Mouse (Mus musculus) liver, adult 2 months (tissue): ENCODE measurements around the gene Gm973. TPM values are rescaled to one million over a fixed set of nuclear protein-coding genes. Genes with fewer than 3 reads are reported as not detected.
"Not testable (repeated sequence)": the region's sequence is repeated elsewhere in the genome, so short reads cannot be mapped to it uniquely, and the experiment has no call there.

Source experiments
- DNase-seq: peaks from one replicate; pipeline ENCODE4 v3.0.0-alpha.2; 2011; ENCODE audit warnings: low read depth, low spot score; ENCODE audit errors: extremely low read depth
- H3K27ac ChIP-seq: fragments of 200-500 bp; replicated peaks from 2 replicates; pipeline ENCODE4 v1.5.1; 2012; ENCODE audit warnings: low read depth, mild to moderate bottlenecking, control low read depth, inconsistent platforms, low read length; ENCODE audit not compliant: insufficient read depth
- H3K27me3 ChIP-seq: fragments of 200-500 bp; 2 replicates; pipeline ENCODE4 v1.6.1; 2012; ENCODE audit warnings: mild to moderate bottlenecking, moderate library complexity, low read length, inconsistent platforms; ENCODE audit not compliant: control insufficient read depth, insufficient read depth
- H3K36me3 ChIP-seq: fragments of 200-500 bp; 2 replicates; pipeline ENCODE4 v1.6.1; 2012; ENCODE audit warnings: low read length, inconsistent platforms; ENCODE audit not compliant: control insufficient read depth, insufficient read depth
- H3K4me1 ChIP-seq: fragments of 200-500 bp; 2 replicates; pipeline ENCODE4 v1.6.1; 2011; ENCODE audit warnings: low read length; ENCODE audit not compliant: control insufficient read depth, insufficient read depth
- H3K4me3 ChIP-seq: fragments of 200-500 bp; 2 replicates; pipeline ENCODE4 v1.5.1; 2011; ENCODE audit warnings: low read depth, mild to moderate bottlenecking, control low read depth, low read length, moderate library complexity; ENCODE audit not compliant: insufficient read depth
- H3K79me2 ChIP-seq: fragments of 200-500 bp; 2 replicates; pipeline ENCODE4 v1.6.1; 2012; ENCODE audit warnings: inconsistent platforms, mild to moderate bottlenecking, low read length, moderate library complexity; ENCODE audit not compliant: control insufficient read depth, insufficient read depth
- H3K9ac ChIP-seq: fragments of 200-500 bp; 2 replicates; pipeline ENCODE4 v1.6.1; 2012; ENCODE audit warnings: low read depth, mild to moderate bottlenecking, control low read depth, inconsistent platforms, low read length
- CTCF ChIP-seq: fragments of 200-500 bp; IDR thresholded peaks from 2 replicates; pipeline ENCODE4 v1.5.1; 2011; ENCODE audit warnings: low read depth, low read length, control low read depth
- POLR2A ChIP-seq: fragments of 200-500 bp; IDR thresholded peaks from 2 replicates; pipeline ENCODE4 v1.6.1; 2011; ENCODE audit warnings: low read length, control low read depth; ENCODE audit not compliant: insufficient read depth; ENCODE audit errors: extremely low read depth
- WGBS: fragments of 180-500 bp; shearing (Covaris S2); methylation state at CpG from one replicate; pipeline ENCODE4 v1.1.7; 2018; 5-methylcytosine and 5-hydroxymethylcytosine counted together
- polyA plus RNA-seq: library from polyadenylated mRNA; depleted of rRNA; stranded (reverse); fragments of >200 nt; gene quantifications from 2 replicates; pipeline ENCODE4 v1.2.3, GENCODE M21; 2012
- total RNA-seq: library from RNA; depleted of rRNA; stranded (reverse); fragments of >200 nt; gene quantifications from 2 replicates; pipeline ENCODE4 v1.2.3, GENCODE M21; 2014

The Gm973 gene
- total and polyA plus RNA-seq, 2 experiments, result not detected

DNA sequence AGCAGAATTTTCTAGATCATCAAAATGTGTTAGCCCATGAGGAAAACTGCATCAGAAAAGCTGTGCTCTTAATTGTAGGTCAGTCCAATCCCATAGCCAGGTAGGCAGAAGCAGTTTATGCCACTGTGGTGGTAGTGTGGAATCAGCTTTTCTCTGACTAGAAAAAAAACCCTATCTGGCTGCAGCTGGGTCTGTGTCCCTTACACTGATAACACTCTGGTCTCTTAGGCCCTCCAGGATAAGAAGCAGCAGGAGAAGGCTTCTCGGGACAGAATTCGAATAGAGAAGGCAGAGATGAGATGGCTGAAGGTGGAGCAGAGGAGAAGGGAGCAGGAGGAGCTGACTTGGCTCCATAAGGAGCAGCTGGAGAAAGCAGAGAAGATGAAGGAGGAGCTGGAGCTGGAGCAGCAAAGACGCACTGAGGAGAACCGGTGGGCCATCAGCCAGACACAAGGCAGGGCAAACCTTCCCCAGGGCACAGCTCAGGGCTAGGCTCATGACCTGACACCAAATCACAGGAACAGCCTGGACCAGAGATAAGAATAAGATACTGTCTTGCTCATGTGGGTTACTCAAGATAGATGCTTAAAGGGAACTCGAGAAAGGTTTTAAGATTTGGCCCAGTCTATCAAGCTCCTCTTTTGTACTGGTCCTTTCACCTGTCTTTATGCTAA, 116.1 kb downstream of the Gm973 start:
- Histone ChIP-seq H3K27me3 (no peaks in the 10 kb centered on the region), H3K27ac (no peak overlapping the region), H3K4me1 (peaks cover 2% of the 10 kb centered on the region; the same call in 1 of the 2 replicates), H3K79me2 (no peaks in the 10 kb centered on the region), H3K9ac (no peak overlapping the region), H3K36me3 (no peaks in the 10 kb centered on the region), H3K4me3 (no peak overlapping the region)
- TF ChIP-seq CTCF, result no peak
- 83% methylated on average over 5 of the region's 5 CpGs for WGBS
- no peak for DNase-seq

DNA sequence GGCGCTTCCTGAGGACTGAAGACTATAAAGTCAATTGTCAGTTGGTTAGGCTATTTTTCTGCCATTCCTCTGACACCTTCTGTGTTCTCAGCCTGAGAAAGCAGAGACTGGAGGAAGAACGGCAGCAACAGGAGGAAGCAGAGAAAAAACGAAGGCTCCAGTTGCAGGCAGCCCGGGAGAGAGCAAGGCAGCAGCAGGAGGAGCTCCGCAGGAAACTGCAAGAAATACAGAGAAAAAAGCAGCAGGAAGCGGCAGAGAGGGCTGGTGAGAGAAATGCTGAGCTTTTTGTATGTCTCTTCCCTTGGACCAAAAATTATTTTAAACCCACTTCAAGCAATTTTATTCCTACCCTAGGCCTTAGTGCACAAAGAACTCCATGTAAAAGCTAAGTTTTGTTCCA, 117.0 kb downstream of the Gm973 start:
- H3K27ac ChIP-seq, result no peak overlapping the region

DNA sequence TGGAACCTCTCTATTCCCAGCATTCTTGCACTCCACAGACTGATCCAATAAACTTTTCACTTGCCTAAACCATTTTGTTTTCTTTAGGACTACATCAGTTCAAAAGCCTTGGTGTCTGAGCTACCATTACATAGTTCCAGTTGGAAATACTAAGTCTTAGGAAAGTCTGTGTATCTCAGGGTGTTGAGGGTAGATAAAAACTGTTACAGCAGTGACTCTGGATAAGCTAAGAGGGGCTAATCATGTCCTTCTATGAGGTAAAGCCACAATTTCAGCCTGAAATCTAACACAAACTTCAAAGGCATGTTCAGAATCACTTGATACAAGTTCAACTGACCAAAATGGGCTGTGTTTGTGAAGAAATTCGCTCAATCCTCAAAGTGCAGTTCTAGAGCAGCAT, 120.3 kb downstream of the Gm973 start:
- Histone ChIP-seq H3K4me3 (no peak overlapping the region), H3K27ac (no peak overlapping the region), H3K4me1 (peaks cover 2% of the 10 kb centered on the region; the same call in 1 of the 2 replicates), H3K9ac (no peak overlapping the region), H3K79me2 (no peaks in the 10 kb centered on the region), H3K36me3 (peaks cover 5% of the 10 kb centered on the region), H3K27me3 (no peaks in the 10 kb centered on the region)
- DNase-seq, result no peak
- TF ChIP-seq CTCF, result no peak
- no peak for TF ChIP-seq POLR2A
- 80% methylated on average over 1 of the region's 1 CpGs for WGBS

More for the DNA sequence above, 117.0 kb downstream of the Gm973 start:
- Histone ChIP-seq H3K9ac (no peak overlapping the region), H3K27me3 (no peaks in the 10 kb centered on the region), H3K4me1 (peaks cover 2% of the 10 kb centered on the region; the same call in 1 of the 2 replicates), H3K79me2 (no peaks in the 10 kb centered on the region), H3K36me3 (no peaks in the 10 kb centered on the region), H3K4me3 (no peak overlapping the region)
- DNase-seq, result no peak
- no peak for TF ChIP-seq CTCF
- TF ChIP-seq POLR2A, result no peak
- 54% methylated on average over 6 of the region's 6 CpGs for WGBS

DNA sequence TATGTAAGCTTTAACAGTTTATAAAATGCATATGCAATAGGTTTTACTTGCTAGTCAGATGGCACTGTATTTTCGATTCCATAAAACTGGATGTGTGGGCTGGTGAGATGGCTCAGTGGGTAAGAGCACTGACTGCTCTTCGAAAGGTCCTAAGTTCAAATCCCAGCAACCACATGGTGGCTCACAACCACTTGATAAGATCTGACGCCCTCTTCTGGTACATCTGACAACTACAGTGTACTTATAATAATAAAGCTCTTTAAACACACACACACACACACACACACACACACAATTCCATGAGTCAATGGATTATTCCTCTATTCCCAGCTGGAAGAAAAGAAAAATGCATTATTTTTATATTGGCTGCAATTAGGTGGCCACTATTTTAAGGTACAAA, 122.3 kb downstream of the Gm973 start:
- Histone ChIP-seq H3K36me3 (peaks cover 16% of the 10 kb centered on the region), H3K27ac (no peak overlapping the region), H3K4me1 (no peaks in the 10 kb centered on the region; the same call in 1 of the 2 replicates), H3K4me3 (no peak overlapping the region), H3K27me3 (no peaks in the 10 kb centered on the region), H3K9ac (no peak overlapping the region), H3K79me2 (no peaks in the 10 kb centered on the region)
- DNase-seq, result no peak
- WGBS, result 92% methylated on average over 3 of the region's 3 CpGs
- TF ChIP-seq POLR2A (no peak), CTCF (no peak)

DNA sequence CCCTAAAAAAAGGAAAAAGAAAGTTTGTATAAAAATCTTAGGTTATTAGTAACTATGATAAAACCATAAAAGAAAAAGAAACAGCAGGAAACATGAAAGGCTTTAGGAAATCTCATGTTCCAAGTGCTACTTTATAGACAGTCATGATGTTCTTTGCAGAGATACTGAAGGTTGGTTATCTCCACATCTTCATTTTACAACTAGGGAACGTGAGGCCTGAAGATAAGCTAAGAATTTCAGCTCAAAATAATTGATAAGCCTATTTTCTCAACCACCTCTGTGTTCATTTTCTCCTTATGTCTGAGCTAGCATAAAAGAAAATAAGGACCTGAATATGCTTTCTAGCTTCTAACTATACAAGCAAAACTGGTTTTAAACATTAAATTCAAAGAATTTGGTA, 126.4 kb downstream of the Gm973 start:
- no peak for DNase-seq
- TF ChIP-seq CTCF, result no peak
- TF ChIP-seq POLR2A, result no peak
- 76% methylated on average over 1 of the region's 1 CpGs for WGBS
- H3K4me1 ChIP-seq, result no peaks in the 10 kb centered on the region; the same call in 1 of the 2 replicates
- H3K4me3 ChIP-seq, result no peak overlapping the region
- H3K9ac ChIP-seq, result no peak overlapping the region
- H3K36me3 ChIP-seq, result peaks cover 25% of the 10 kb centered on the region
- H3K79me2 ChIP-seq, result no peaks in the 10 kb centered on the region; the same call in 1 of the 2 replicates
- no peak overlapping the region for H3K27ac ChIP-seq
- H3K27me3 ChIP-seq, result no peaks in the 10 kb centered on the region

DNA sequence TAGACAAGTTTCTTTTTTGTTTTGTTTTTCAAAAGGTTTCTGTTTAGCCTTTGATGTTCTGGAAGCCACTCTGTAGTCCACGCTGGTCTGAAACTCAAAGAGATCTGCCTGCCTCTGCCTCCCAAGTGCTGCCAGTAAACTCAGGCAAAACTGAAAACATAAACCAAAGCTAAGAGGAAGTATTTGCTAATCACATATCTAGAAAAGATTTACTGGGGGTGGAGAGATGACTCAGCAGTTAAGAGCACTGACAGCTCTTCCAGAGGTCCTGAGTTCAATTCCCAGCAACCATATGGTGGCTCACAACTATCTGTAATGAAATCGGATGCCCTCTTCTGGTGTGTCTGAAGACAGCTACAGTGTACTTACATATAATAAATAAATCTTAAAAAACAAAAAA, 130.4 kb downstream of the Gm973 start:
- DNase-seq, H3K9ac ChIP-seq, H3K4me3 ChIP-seq, H3K27ac ChIP-seq, H3K79me2 ChIP-seq, H3K27me3 ChIP-seq, H3K4me1 ChIP-seq: not testable (repeated sequence)
- 95% methylated on average over 2 of the region's 2 CpGs for WGBS
- H3K36me3 ChIP-seq, result peaks cover 32% of the 10 kb centered on the region
